Mouse (Mus musculus) ES-E14 (cell line): ENCODE measurements around the gene A930033H14Rik.

Experiments used
- CHD2 ChIP-seq: IDR thresholded peaks from 2 replicates; pipeline ENCODE4 v1.6.1; 2014; ENCODE audit warnings: mild to moderate bottlenecking, low read depth, low read length, inconsistent platforms
- HCFC1 ChIP-seq: IDR thresholded peaks from 2 replicates; pipeline ENCODE4 v1.6.1; 2012; ENCODE audit warnings: low read length, inconsistent platforms, borderline replicate concordance; ENCODE audit not compliant: insufficient read depth
- MAFK ChIP-seq: IDR thresholded peaks from 2 replicates; pipeline ENCODE4 v1.6.1; 2014; ENCODE audit warnings: mild to moderate bottlenecking, low read depth, low read length, inconsistent platforms; ENCODE audit not compliant: insufficient read depth
- ZC3H11A ChIP-seq: IDR thresholded peaks from 2 replicates; pipeline ENCODE4 v1.6.1; 2012; ENCODE audit warnings: low read depth, mild to moderate bottlenecking, inconsistent platforms, low read length, borderline replicate concordance
- ZNF384 ChIP-seq: IDR thresholded peaks from 2 replicates; pipeline ENCODE4 v1.6.1; 2012; ENCODE audit warnings: low read depth, low read length, inconsistent platforms

GRCm38 (mm10) chr10:69252112-69253074, 39.5 kb upstream of the A930033H14Rik start:
- TF ChIP-seq ZC3H11A: no peak
- TF ChIP-seq CHD2: no peak
- no peak for TF ChIP-seq HCFC1
- TF ChIP-seq MAFK: no peak
- no peak for TF ChIP-seq ZNF384
